Mouse (Mus musculus) limb, embryonic 12.5 days (tissue): ENCODE data around the gene Arrb2. TPM values are rescaled to one million over a fixed set of nuclear protein-coding genes. Genes with fewer than 3 reads are reported as not detected.
A peak's percentile ranks its signal among the peaks of the same experiment; 100 is the strongest.
"Not testable (repeated sequence)": the region's sequence is repeated elsewhere in the genome, so short reads cannot be mapped to it uniquely, and the experiment has no call there.

Experiments
- ATAC-seq: fragments of 200-750 bp; cut with Nextera tagmentation; 2 replicates; pipeline ENCODE4 v1.8.0; 2017; ENCODE audit warnings: low read depth, moderate TSS enrichment; ENCODE audit not compliant: insufficient number of reproducible peaks, insufficient read depth, low FRiP score, low TSS enrichment
- H3K27ac ChIP-seq: fragments of 300-500 bp; sonication (generic); 2 replicates; pipeline ENCODE4 v1.5.1; 2016; ENCODE audit warnings: mild to moderate bottlenecking, moderate library complexity
- H3K27me3 ChIP-seq: fragments of 300-500 bp; sonication (generic); 2 replicates; pipeline ENCODE4 v1.6.1; 2016; ENCODE audit warnings: mild to moderate bottlenecking, moderate library complexity
- H3K36me3 ChIP-seq: fragments of 300-500 bp; sonication (generic); 2 replicates; pipeline ENCODE4 v1.6.1; 2016; ENCODE audit warnings: mild to moderate bottlenecking, moderate library complexity
- H3K4me1 ChIP-seq: fragments of 300-500 bp; sonication (generic); replicated peaks from 2 replicates; pipeline ENCODE4 v1.6.1; 2016
- H3K4me2 ChIP-seq: fragments of 300-500 bp; sonication (generic); 2 replicates; pipeline ENCODE4 v1.6.1; 2016; ENCODE audit warnings: mild to moderate bottlenecking, moderate library complexity
- H3K4me3 ChIP-seq: fragments of 300-500 bp; sonication (generic); replicated peaks from 2 replicates; pipeline ENCODE4 v1.5.1; 2016; ENCODE audit warnings: mild to moderate bottlenecking
- H3K9ac ChIP-seq: fragments of 300-500 bp; sonication (generic); replicated peaks from 2 replicates; pipeline ENCODE4 v1.6.1; 2016; ENCODE audit warnings: mild to moderate bottlenecking, moderate library complexity
- H3K9me3 ChIP-seq: fragments of 300-500 bp; sonication (generic); 2 replicates; pipeline ENCODE4 v1.6.1; 2016; ENCODE audit warnings: mild to moderate bottlenecking, moderate library complexity
- WGBS: fragments of 180-500 bp; shearing (Covaris S2); methylation state at CpG from one replicate; pipeline ENCODE4 v1.1.7; 2016; 5-methylcytosine and 5-hydroxymethylcytosine counted together
- polyA plus RNA-seq: library from polyadenylated mRNA; unstranded; fragments of >200 nt; fragmentation: Nextera tagmentation; extraction: Ambion mirVana; gene quantifications from 2 replicates; pipeline ENCODE4 v1.2.1, GENCODE M21; 2016

Arrb2 gene
- polyA plus RNA-seq, 1 experiment from 2014 or later: 18.8 TPM

- WGBS: 73% methylated on average over 6 of the region's 6 CpGs
- not testable (repeated sequence) for H3K9me3 ChIP-seq, H3K4me2 ChIP-seq, H3K9ac ChIP-seq, ATAC-seq, H3K4me1 ChIP-seq, H3K36me3 ChIP-seq, H3K27ac ChIP-seq, H3K27me3 ChIP-seq, H3K4me3 ChIP-seq
Measured at GRCm38 (mm10) chr11:70426598-70426997, 5.8 kb upstream of the Arrb2 start.

GRCm38 (mm10) chr11:70431574-70431973 is 861 bp upstream of the Arrb2 start:
- Histone ChIP-seq H3K4me3 (peak overlapping the region; percentile 78; the same call in 1 of the 2 replicates), H3K36me3 (peaks cover 11% of the 10 kb centered on the region), H3K4me2 (peak overlapping the region; percentile 73), H3K9me3 (no peaks in the 10 kb centered on the region), H3K27me3 (no peaks in the 10 kb centered on the region), H3K9ac (0 out of 2 replicates have a peak overlapping the region, but pooled peaks have one; percentile 13), H3K27ac (0 out of 2 replicates have a peak overlapping the region, but pooled peaks have one; percentile 50), H3K4me1 (peaks cover 15% of the 10 kb centered on the region)
- WGBS: 33% methylated on average over 5 of the region's 5 CpGs
- ATAC-seq: no peak

GRCm38 (mm10) chr11:70432895-70433568 is 597 bp downstream of the Arrb2 start:
- H3K27ac ChIP-seq: peak overlapping the region; percentile 87
- no peaks in the 10 kb centered on the region for H3K27me3 ChIP-seq
- H3K36me3 ChIP-seq: peaks cover 26% of the 10 kb centered on the region
- peak overlapping the region; percentile 78 for H3K4me3 ChIP-seq
- H3K9ac ChIP-seq: peak overlapping the region; percentile 83
- WGBS: 13% methylated on average over 14 of the region's 15 CpGs
- ATAC-seq: peak; percentile 65
- H3K4me1 ChIP-seq: peaks cover 15% of the 10 kb centered on the region
- no peaks in the 10 kb centered on the region for H3K9me3 ChIP-seq
- H3K4me2 ChIP-seq: peak overlapping the region; percentile 73

- peak overlapping the region; percentile 78 for H3K4me3 ChIP-seq
- no peaks in the 10 kb centered on the region for H3K27me3 ChIP-seq
- ATAC-seq: no peak
- 83% methylated on average over 1 of the region's 1 CpGs for WGBS
- H3K36me3 ChIP-seq: peaks cover 31% of the 10 kb centered on the region
- peak overlapping the region; percentile 73 for H3K4me2 ChIP-seq
- no peaks in the 10 kb centered on the region for H3K9me3 ChIP-seq
- peak overlapping the region; percentile 83; the same call in 1 of the 2 replicates for H3K9ac ChIP-seq
- H3K27ac ChIP-seq: no peak overlapping the region
- peaks cover 15% of the 10 kb centered on the region for H3K4me1 ChIP-seq
Measured at GRCm38 (mm10) chr11:70433569-70433943, 1.1 kb downstream of the Arrb2 start.

GRCm38 (mm10) chr11:70433951-70434350 is 1.5 kb downstream of the Arrb2 start:
- WGBS: 95% methylated on average over 3 of the region's 3 CpGs
- Histone ChIP-seq H3K9ac (no peak overlapping the region), H3K27ac (no peak overlapping the region), H3K36me3 (peaks cover 35% of the 10 kb centered on the region), H3K27me3 (no peaks in the 10 kb centered on the region), H3K4me1 (peaks cover 15% of the 10 kb centered on the region), H3K4me2 (peak overlapping the region; percentile 73; the same call in 1 of the 2 replicates), H3K4me3 (no peak overlapping the region), H3K9me3 (no peaks in the 10 kb centered on the region)
- ATAC-seq: no peak

- Histone ChIP-seq H3K9me3 (no peaks in the 10 kb centered on the region), H3K4me3 (no peak overlapping the region), H3K4me2 (no peak overlapping the region), H3K4me1 (peaks cover 15% of the 10 kb centered on the region), H3K9ac (no peak overlapping the region), H3K27ac (no peak overlapping the region), H3K36me3 (peaks cover 50% of the 10 kb centered on the region), H3K27me3 (no peaks in the 10 kb centered on the region)
- WGBS: 78% methylated on average over 5 of the region's 5 CpGs
- ATAC-seq: no peak
Measured at GRCm38 (mm10) chr11:70435476-70435875, 3.0 kb downstream of the Arrb2 start.

- H3K9me3 ChIP-seq: no peaks in the 10 kb centered on the region
- H3K9ac ChIP-seq: no peak overlapping the region
- peaks cover 70% of the 10 kb centered on the region for H3K36me3 ChIP-seq
- no peak overlapping the region for H3K4me2 ChIP-seq
- H3K4me1 ChIP-seq: peaks cover 15% of the 10 kb centered on the region
- 82% methylated on average over 6 of the region's 6 CpGs for WGBS
- H3K27ac ChIP-seq: no peak overlapping the region
- no peak overlapping the region for H3K4me3 ChIP-seq
- no peaks in the 10 kb centered on the region for H3K27me3 ChIP-seq
- ATAC-seq: no peak
Measured at GRCm38 (mm10) chr11:70437426-70437825, 5.0 kb downstream of the Arrb2 start.

- Histone ChIP-seq H3K27me3 (no peaks in the 10 kb centered on the region), H3K9me3 (no peaks in the 10 kb centered on the region), H3K4me1 (peaks cover 5% of the 10 kb centered on the region), H3K4me2 (no peak overlapping the region), H3K36me3 (peaks cover 72% of the 10 kb centered on the region), H3K4me3 (no peak overlapping the region), H3K27ac (no peak overlapping the region), H3K9ac (no peak overlapping the region)
- ATAC-seq: no peak
- 80% methylated on average over 7 of the region's 7 CpGs for WGBS
Measured at GRCm38 (mm10) chr11:70438728-70439374, 6.4 kb downstream of the Arrb2 start.

GRCm38 (mm10) chr11:70440637-70441036 is 8.2 kb downstream of the Arrb2 start:
- Histone ChIP-seq H3K4me2 (no peak overlapping the region), H3K27ac (no peak overlapping the region), H3K36me3 (peaks cover 71% of the 10 kb centered on the region), H3K9me3 (no peaks in the 10 kb centered on the region), H3K4me1 (no peaks in the 10 kb centered on the region), H3K9ac (no peak overlapping the region), H3K4me3 (no peak overlapping the region), H3K27me3 (no peaks in the 10 kb centered on the region)
- no peak for ATAC-seq
- 92% methylated on average over 4 of the region's 4 CpGs for WGBS

- 89% methylated on average over 7 of the region's 7 CpGs for WGBS
- 0 out of 2 replicates have a peak, but pooled peaks cover 2% of the 10 kb centered on the region for H3K4me1 ChIP-seq
- no peaks in the 10 kb centered on the region for H3K9me3 ChIP-seq
- H3K27me3 ChIP-seq: no peaks in the 10 kb centered on the region
- H3K9ac ChIP-seq: no peak overlapping the region
- H3K4me3 ChIP-seq: no peak overlapping the region
- H3K4me2 ChIP-seq: no peak overlapping the region
- ATAC-seq: no peak
- H3K36me3 ChIP-seq: peaks cover 58% of the 10 kb centered on the region
- H3K27ac ChIP-seq: no peak overlapping the region
Measured at GRCm38 (mm10) chr11:70441882-70442281, 9.4 kb downstream of the Arrb2 start.

GRCm38 (mm10) chr11:70443964-70444363 is 11.5 kb downstream of the Arrb2 start:
- no peak overlapping the region for H3K4me2 ChIP-seq
- no peak for ATAC-seq
- H3K4me3 ChIP-seq: no peak overlapping the region
- H3K27ac ChIP-seq: no peak overlapping the region
- peaks cover 37% of the 10 kb centered on the region for H3K36me3 ChIP-seq
- 80% methylated on average over 3 of the region's 3 CpGs for WGBS
- no peaks in the 10 kb centered on the region for H3K9me3 ChIP-seq
- H3K27me3 ChIP-seq: no peaks in the 10 kb centered on the region
- H3K9ac ChIP-seq: no peak overlapping the region
- H3K4me1 ChIP-seq: 0 out of 2 replicates have a peak, but pooled peaks cover 3% of the 10 kb centered on the region
